In the genomic region with DNA sequence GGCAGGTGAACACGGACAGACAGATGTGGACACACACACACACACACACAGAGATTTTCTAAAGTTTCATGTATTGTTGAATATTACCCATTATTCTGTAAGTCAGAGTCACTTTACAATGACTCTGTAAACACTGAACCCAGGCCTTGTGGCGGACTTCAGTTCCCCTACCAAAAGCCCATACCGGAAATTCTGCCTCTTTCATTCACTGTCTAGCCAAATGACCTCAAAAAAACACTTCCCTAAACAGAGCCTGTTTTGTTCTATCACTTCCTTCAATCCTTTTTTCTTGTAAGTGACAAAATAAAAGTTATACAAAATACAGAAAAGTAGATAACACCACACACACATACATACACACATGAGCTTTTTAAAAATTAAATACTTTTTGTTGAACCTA, we compare ENCODE assay signal across 23 mouse cellular contexts. TPM values are rescaled to one million over a fixed set of nuclear protein-coding genes. Genes with fewer than 3 reads are reported as not detected.
DNase-seq lines count a peak whose midpoint lies in the region; ATAC-seq lines count a peak whose summit lies in the region.
"Had no signal": no experiment of that assay in that cellular context is flagged by ENCODE, and none has a peak within 500 bp of the region (broad histone marks: within the 10 kb centered on the region; RNA-seq: fewer than 3 reads in every experiment).

No protein-coding gene starts in this region.

- no peaks in the 10 kb centered on the region for H3K36me3 ChIP-seq in macrophage (ENCODE audit: inconsistent target)
- no peaks in the 10 kb centered on the region for H3K36me3 ChIP-seq in midbrain, embryonic 10.5 days
- no peaks in the 10 kb centered on the region for H3K36me3 ChIP-seq in midbrain, embryonic 14.5 days (ENCODE audit: control insufficient read depth, insufficient read depth, low read length)
- H3K36me3 ChIP-seq: hindbrain, embryonic 10.5 days; kidney, embryonic 15.5 days; stomach, embryonic 15.5 days had no signal

- 0 out of 2 replicates have a peak overlapping the region, but pooled peaks have one; percentile 10 for H3K27ac ChIP-seq in macrophage
- no peak overlapping the region for H3K27ac ChIP-seq in midbrain, embryonic 10.5 days (replicated peaks)
- H3K27ac ChIP-seq in midbrain, embryonic 14.5 days (replicated peaks; ENCODE audit: low read depth, low read length) = no peak overlapping the region
- H3K27ac ChIP-seq: hindbrain, embryonic 10.5 days; hindbrain, postnatal 0 days; kidney, embryonic 15.5 days; stomach, embryonic 15.5 days had no signal

- no peak overlapping the region for H3K4me3 ChIP-seq in macrophage (ENCODE audit: inconsistent target)
- H3K4me3 ChIP-seq in midbrain, embryonic 10.5 days = no peak overlapping the region
- H3K4me3 ChIP-seq in midbrain, embryonic 14.5 days (replicated peaks; ENCODE audit: low read depth, low read length) = no peak overlapping the region
- H3K4me3 ChIP-seq: hindbrain, embryonic 10.5 days; kidney, embryonic 15.5 days; stomach, embryonic 15.5 days had no signal

- H3K9me3 ChIP-seq in midbrain, embryonic 10.5 days (replicated peaks) = no peaks in the 10 kb centered on the region; the same call in 1 of the 2 replicates
- H3K9me3 ChIP-seq in midbrain, embryonic 14.5 days (ENCODE audit: control insufficient read depth, low read length) = no peaks in the 10 kb centered on the region
- H3K9me3 ChIP-seq: hindbrain, embryonic 10.5 days; kidney, embryonic 15.5 days; stomach, embryonic 15.5 days had no signal

- 8% methylated on average over 3 of the region's 3 CpGs for WGBS in macrophage (ENCODE audit: missing documents)
- 87% methylated on average over 3 of the region's 3 CpGs for WGBS in midbrain, embryonic 10.5 days
- 84% methylated on average over 3 of the region's 3 CpGs for WGBS in midbrain, embryonic 14.5 days

- H3K9ac ChIP-seq in midbrain, embryonic 14.5 days (replicated peaks; ENCODE audit: low read length) = no peak overlapping the region
- H3K9ac ChIP-seq: kidney, embryonic 15.5 days; stomach, embryonic 15.5 days had no signal

- H3K4me1 ChIP-seq in midbrain, embryonic 10.5 days = peaks cover 1% of the 10 kb centered on the region
- peaks cover 6% of the 10 kb centered on the region; the same call in 1 of the 2 replicates for H3K4me1 ChIP-seq in midbrain, embryonic 14.5 days (ENCODE audit: control insufficient read depth, insufficient read depth, low read length)

- H3K79me2 ChIP-seq in macrophage (ENCODE audit: inconsistent target) = peaks cover 94% of the 10 kb centered on the region

- ATAC-seq in midbrain, embryonic 14.5 days (ENCODE audit: low FRiP score, low TSS enrichment) = no peak
- ATAC-seq: hindbrain, postnatal 0 days; intestine, postnatal 0 days had no signal

- H3K27me3 ChIP-seq in midbrain, embryonic 10.5 days (ENCODE audit: low read depth, poor library complexity, severe bottlenecking) = no peaks in the 10 kb centered on the region
- H3K27me3 ChIP-seq in midbrain, embryonic 14.5 days (ENCODE audit: control insufficient read depth, insufficient read depth, low read length) = no peaks in the 10 kb centered on the region
- H3K27me3 ChIP-seq: kidney, embryonic 15.5 days; stomach, embryonic 15.5 days had no signal

- peak; percentile 38 for DNase-seq in layer of hippocampus, adult 9-11 months
- no peak for DNase-seq in layer of hippocampus, postnatal 10 days (ENCODE audit: low spot score in 2 of 2)
- peak; percentile 70 to 76 for DNase-seq in spleen, postnatal 36 days (ENCODE audit: low spot score in 2 of 2)
- no peak for DNase-seq in spleen, postnatal 14 days (ENCODE audit: low spot score in 2 of 2)
- no peak for DNase-seq in midbrain, embryonic 10.5 days (ENCODE audit: low spot score)
- no peak for DNase-seq in urinary bladder, postnatal 25 days (ENCODE audit: low spot score)
- DNase-seq in midbrain, embryonic 14.5 days = no peak
- DNase-seq: adrenal gland, postnatal 10 days; cerebellum, adult 11 months; cerebellum, postnatal 10 days; left cerebral cortex, postnatal 4 days; liver; lung, adult 18-20 months; retina, postnatal 1 day; right cerebral cortex, postnatal 4 days; thymus, adult 18-20 months; thymus, postnatal 4 days had no signal

- H3K4me2 ChIP-seq in midbrain, embryonic 14.5 days (ENCODE audit: low read length) = no peak overlapping the region
- H3K4me2 ChIP-seq: kidney, embryonic 15.5 days; stomach, embryonic 15.5 days had no signal

RNA-seq across cellular contexts. Expression of a gene that starts 41.7 kb away (rescaled TPM):
- 10 to 100 TPM; 33.8 to 35.5 TPM for total RNA-seq in layer of hippocampus, postnatal 10 days (2021)
- 100 to 1,000 TPM in 2 of 26 experiments, 10 to 100 TPM in 24; 24.6 to 189 (median 55.7) TPM for total RNA-seq in macrophage (2018; cell fraction: chromatin; rRNA removed)
- 10 to 100 TPM; 11.5 to 21.4 (median 16.2) TPM for total RNA-seq in macrophage (2018; cell fraction: cytosol; rRNA removed)
- 100 to 1,000 TPM in 1 of 26 experiments, 10 to 100 TPM in 25; 21.1 to 118 (median 40.9) TPM for total RNA-seq in macrophage (2018; cell fraction: nucleus; rRNA removed)
- 10.1 to 12.0 TPM (median 11.9 TPM) in 3 replicates for polyA plus RNA-seq in macrophage (2018)
- polyA plus RNA-seq in midbrain, embryonic 10.5 days (2016; fragmentation: Nextera tagmentation; extraction: Ambion mirVana) = 6.2 and 6.4 TPM in 2 replicates
- 14.3 and 19.4 TPM in 2 replicates for polyA plus RNA-seq in midbrain, embryonic 14.5 days (2014; fragmentation: Nextera tagmentation; extraction: Ambion mirVana)

Comparison
In these comparisons a context has a peak if more than half of its experiments do, and no peak if none do; other contexts are left out.
1. DNase-seq: peak in layer of hippocampus, adult 9-11 months (single experiment) and spleen, postnatal 36 days (2 of 2); none in layer of hippocampus, postnatal 10 days (0 of 2), spleen, postnatal 14 days (0 of 2), midbrain, embryonic 10.5 days (single experiment), urinary bladder, postnatal 25 days (single experiment) and midbrain, embryonic 14.5 days (single experiment).